Mouse (Mus musculus) ES-Bruce4 (cell line): ENCODE results near the gene Scn10a. TPM values are rescaled to one million over a fixed set of nuclear protein-coding genes. Genes with fewer than 3 reads are reported as not detected.

Experiments
- H3K27ac ChIP-seq: 2 replicates; pipeline ENCODE4 v1.5.1; 2012; ENCODE audit warnings: low read length, inconsistent platforms; ENCODE audit not compliant: insufficient read depth
- H3K27me3 ChIP-seq: 2 replicates; pipeline ENCODE4 v1.6.1; 2012; ENCODE audit warnings: mild to moderate bottlenecking, low read length, inconsistent platforms; ENCODE audit not compliant: control insufficient read depth, poor library complexity, insufficient read depth, severe bottlenecking
- H3K36me3 ChIP-seq: 2 replicates; pipeline ENCODE4 v1.6.1; 2012; ENCODE audit warnings: inconsistent platforms, mild to moderate bottlenecking, low read length, moderate library complexity; ENCODE audit not compliant: control insufficient read depth, poor library complexity, insufficient read depth, severe bottlenecking
- H3K4me1 ChIP-seq: one replicate; pipeline ENCODE4 v1.8.1; 2011; ENCODE audit warnings: low read length; ENCODE audit not compliant: control insufficient read depth, insufficient read depth
- H3K4me3 ChIP-seq: 2 replicates; pipeline ENCODE4 v1.5.1; 2011; ENCODE audit warnings: low read depth, mild to moderate bottlenecking, low read length
- H3K9ac ChIP-seq: 2 replicates; pipeline ENCODE4 v1.6.1; 2012; ENCODE audit warnings: low read depth, mild to moderate bottlenecking, inconsistent platforms; ENCODE audit not compliant: poor library complexity, severe bottlenecking
- H3K9me3 ChIP-seq: replicated peaks from 2 replicates; pipeline ENCODE4 v1.6.1; 2012; ENCODE audit warnings: mild to moderate bottlenecking, low read length, inconsistent platforms; ENCODE audit not compliant: control insufficient read depth, poor library complexity, insufficient read depth, severe bottlenecking
- CTCF ChIP-seq: IDR thresholded peaks from one replicate; pipeline ENCODE4 v1.8.1; 2011; ENCODE audit warnings: low read depth, low read length
- EP300 ChIP-seq: IDR thresholded peaks from 2 replicates; pipeline ENCODE4 v1.6.1; 2011; ENCODE audit warnings: low read depth, low read length; ENCODE audit not compliant: insufficient read depth
- POLR2A ChIP-seq: IDR thresholded peaks from one replicate; pipeline ENCODE4 v1.8.1; 2011; ENCODE audit warnings: low read length; ENCODE audit not compliant: insufficient read depth
- polyA plus RNA-seq: library from polyadenylated mRNA; stranded (reverse); fragments of >200 nt; gene quantifications from 2 replicates; pipeline ENCODE4 v1.2.4, GENCODE M21; 2011; ENCODE audit warnings: low read depth; ENCODE audit not compliant: missing spikeins, insufficient read depth, insufficient read length

The Scn10a gene
- polyA plus RNA-seq: not detected in 2 replicates

DNA sequence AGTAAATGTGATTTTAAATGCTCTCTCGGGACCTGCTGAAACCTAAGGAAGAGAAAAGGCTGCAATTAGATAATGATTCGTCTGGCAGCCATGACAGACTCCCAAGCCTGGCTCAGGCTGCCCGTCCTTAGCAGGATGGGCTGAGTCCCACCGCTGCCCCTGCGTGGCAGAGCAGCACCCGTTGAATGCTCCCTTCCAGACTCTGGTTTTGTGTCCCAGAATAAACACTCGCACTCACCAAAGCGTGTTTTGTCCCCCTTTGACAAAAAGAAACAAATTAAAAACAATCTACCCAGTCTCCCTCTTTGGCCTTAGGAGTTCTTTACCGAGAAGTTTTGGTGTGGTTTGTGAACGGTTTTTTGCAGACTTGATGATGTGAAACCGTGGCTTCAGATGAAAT, at the start of gene Scn10a:
Gene Scn10a (minus strand): TSS at position 101 of the 400 bp plus-strand sequence.
- H3K36me3 ChIP-seq: no peaks in the 10 kb centered on the region
- H3K9me3 ChIP-seq: no peaks in the 10 kb centered on the region
- H3K9ac ChIP-seq: no peak within 1 kb of the TSS
- H3K27me3 ChIP-seq: no peaks in the 10 kb centered on the region
- TF ChIP-seq EP300 (no peak), CTCF (no peak), POLR2A (no peak)
- H3K4me3 ChIP-seq: no peak within 1 kb of the TSS
- no peaks in the 10 kb centered on the region for H3K4me1 ChIP-seq
- no peak within 1 kb of the TSS for H3K27ac ChIP-seq

- no peaks in the 10 kb centered on the region for H3K27me3 ChIP-seq
- no peak overlapping the region for H3K9ac ChIP-seq
- no peak overlapping the region for H3K27ac ChIP-seq
- no peak for TF ChIP-seq EP300
- no peak for TF ChIP-seq POLR2A
- peak; percentile 79 for TF ChIP-seq CTCF
- no peak overlapping the region for H3K4me3 ChIP-seq
- H3K36me3 ChIP-seq: no peaks in the 10 kb centered on the region
- H3K4me1 ChIP-seq: no peaks in the 10 kb centered on the region
- H3K9me3 ChIP-seq: no peaks in the 10 kb centered on the region
Measured at GRCm38 (mm10) chr9:119768585-119768984, 49.5 kb upstream of the Scn10a start.

DNA sequence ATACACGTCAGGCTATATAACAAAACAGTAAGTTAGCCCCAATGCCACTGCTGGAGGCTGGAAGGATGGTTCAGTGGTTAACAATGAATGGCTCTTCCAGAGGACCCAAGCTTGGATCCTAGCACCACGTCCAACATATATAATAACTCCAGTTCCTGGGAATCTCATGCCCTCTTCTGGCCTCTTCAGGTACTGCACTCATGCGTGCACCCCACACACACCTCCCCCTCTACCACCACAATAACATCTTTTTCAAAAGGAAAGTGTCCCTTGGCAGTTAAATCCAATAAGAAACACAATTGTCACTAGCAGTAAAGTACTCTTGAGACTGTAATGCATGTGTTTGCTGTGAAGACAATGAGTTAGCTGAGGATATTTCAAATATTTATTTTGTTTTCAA, 41.1 kb upstream of the Scn10a start:
- no peaks in the 10 kb centered on the region for H3K4me1 ChIP-seq
- H3K4me3 ChIP-seq: no peak overlapping the region
- no peaks in the 10 kb centered on the region for H3K36me3 ChIP-seq
- no peaks in the 10 kb centered on the region; the same call in 1 of the 2 replicates for H3K9me3 ChIP-seq
- H3K27ac ChIP-seq: no peak overlapping the region
- TF ChIP-seq EP300 (no peak), CTCF (peak; percentile 9), POLR2A (no peak)
- H3K9ac ChIP-seq: no peak overlapping the region
- no peaks in the 10 kb centered on the region for H3K27me3 ChIP-seq

DNA sequence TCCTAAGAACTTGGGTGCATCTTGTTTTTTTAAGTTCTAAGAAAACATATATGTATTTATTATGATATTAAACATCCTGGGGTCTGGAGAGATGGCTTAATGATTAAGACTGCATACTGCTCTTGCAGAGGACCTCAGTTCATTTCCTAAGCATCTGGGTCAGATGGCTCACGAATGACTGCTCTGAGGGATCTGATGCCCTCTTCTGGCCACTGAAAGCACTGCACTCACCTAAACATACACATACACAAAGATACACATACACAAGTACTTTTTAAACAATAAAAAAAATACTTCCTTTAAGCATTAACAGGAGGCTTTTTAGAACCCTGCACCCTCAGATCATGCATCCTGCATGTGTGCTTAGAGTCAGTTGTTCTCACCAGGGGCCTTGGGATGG, 40.3 kb upstream of the Scn10a start:
- TF ChIP-seq EP300: no peak
- peak; percentile 8 for TF ChIP-seq CTCF

GRCm38 (mm10) chr9:119751507-119751906, 32.4 kb upstream of the Scn10a start:
- TF ChIP-seq EP300 (no peak), POLR2A (no peak), CTCF (peak; percentile 37)
- no peak overlapping the region for H3K27ac ChIP-seq
- no peaks in the 10 kb centered on the region for H3K9me3 ChIP-seq
- H3K4me1 ChIP-seq: no peaks in the 10 kb centered on the region
- no peak overlapping the region for H3K9ac ChIP-seq
- H3K4me3 ChIP-seq: no peak overlapping the region
- no peaks in the 10 kb centered on the region for H3K36me3 ChIP-seq
- H3K27me3 ChIP-seq: no peaks in the 10 kb centered on the region

More for the DNA sequence above, 40.3 kb upstream of the Scn10a start:
- H3K36me3 ChIP-seq: no peaks in the 10 kb centered on the region
- no peak overlapping the region for H3K9ac ChIP-seq
- no peaks in the 10 kb centered on the region for H3K4me1 ChIP-seq
- H3K4me3 ChIP-seq: no peak overlapping the region
- no peak overlapping the region for H3K27ac ChIP-seq
- H3K9me3 ChIP-seq: no peaks in the 10 kb centered on the region; the same call in 1 of the 2 replicates
- H3K27me3 ChIP-seq: no peaks in the 10 kb centered on the region

- no peaks in the 10 kb centered on the region for H3K27me3 ChIP-seq
- H3K36me3 ChIP-seq: no peaks in the 10 kb centered on the region
- no peaks in the 10 kb centered on the region for H3K4me1 ChIP-seq
- H3K27ac ChIP-seq: no peak overlapping the region
- no peaks in the 10 kb centered on the region for H3K9me3 ChIP-seq
- no peak for TF ChIP-seq POLR2A
- no peak for TF ChIP-seq CTCF
- TF ChIP-seq EP300: no peak
- no peak overlapping the region for H3K9ac ChIP-seq
- no peak overlapping the region for H3K4me3 ChIP-seq
Measured at GRCm38 (mm10) chr9:119749112-119749511, 30.0 kb upstream of the Scn10a start.
